Comparison of ENCODE assay signal across 26 mouse cellular contexts in genomic region chr17:43338279-43338678, GRCm38 (mm10). TPM values are rescaled to one million over a fixed set of nuclear protein-coding genes. Genes with fewer than 3 reads are reported as not detected.
DNase-seq lines count a peak whose midpoint lies in the region; ATAC-seq and TF ChIP-seq lines count a peak whose summit lies in the region.
"Had no signal": no experiment of that assay in that cellular context is flagged by ENCODE, and none has a peak within 500 bp of the region (broad histone marks: within the 10 kb centered on the region; RNA-seq: fewer than 3 reads in every experiment).

No protein-coding gene starts in this region.

- H3K4me2 ChIP-seq in liver, postnatal 0 days (ENCODE audit: low read depth, low read length), result no peak overlapping the region
- no peak overlapping the region for H3K4me2 ChIP-seq in stomach, postnatal 0 days (replicated peaks; ENCODE audit: low read depth)
- H3K4me2 ChIP-seq: embryonic facial prominence, embryonic 15.5 days; forebrain, embryonic 13.5 days; heart, embryonic 12.5 days; liver, embryonic 12.5 days; midbrain, embryonic 15.5 days had no signal

- H3K4me3 ChIP-seq in heart, adult 2 months, result no peak overlapping the region
- H3K4me3 ChIP-seq in liver, postnatal 0 days (ENCODE audit: low read depth, low read length), result no peak overlapping the region
- H3K4me3 ChIP-seq in stomach, postnatal 0 days (ENCODE audit: low read depth, low read length), result no peak overlapping the region
- H3K4me3 ChIP-seq: embryonic facial prominence, embryonic 10.5 days; embryonic facial prominence, embryonic 15.5 days; forebrain, embryonic 13.5 days; heart, embryonic 12.5 days; liver, embryonic 12.5 days; midbrain, embryonic 10.5 days; midbrain, embryonic 15.5 days had no signal

- H3K27me3 ChIP-seq in heart, adult 2 months (ENCODE audit: control insufficient read depth, insufficient read depth, low read length), result no peaks in the 10 kb centered on the region
- H3K27me3 ChIP-seq in liver, postnatal 0 days (ENCODE audit: insufficient read depth, low read length), result no peaks in the 10 kb centered on the region
- no peaks in the 10 kb centered on the region for H3K27me3 ChIP-seq in stomach, postnatal 0 days (ENCODE audit: control insufficient read depth, insufficient read depth, low read length)
- H3K27me3 ChIP-seq: embryonic facial prominence, embryonic 15.5 days; forebrain, embryonic 13.5 days; heart, embryonic 12.5 days; liver, embryonic 12.5 days; midbrain, embryonic 15.5 days had no signal

- no peaks in the 10 kb centered on the region for H3K79me2 ChIP-seq in heart, adult 2 months (replicated peaks; ENCODE audit: control insufficient read depth, insufficient read depth, low read length)

- peak; percentile 90 for ATAC-seq in megakaryocyte progenitor cell, adult 5-6 weeks (replicated peaks; ENCODE audit: poor library complexity)
- ATAC-seq in liver, postnatal 0 days, result no peak
- ATAC-seq in stomach, postnatal 0 days (ENCODE audit: low FRiP score, low TSS enrichment), result no peak
- ATAC-seq: forebrain, embryonic 13.5 days; hindbrain, embryonic 16.5 days; liver, embryonic 12.5 days; midbrain, embryonic 15.5 days had no signal

- peaks cover 3% of the 10 kb centered on the region for H3K36me3 ChIP-seq in heart, adult 2 months (ENCODE audit: control insufficient read depth, insufficient read depth, low read length)
- no peaks in the 10 kb centered on the region for H3K36me3 ChIP-seq in liver, postnatal 0 days (replicated peaks; ENCODE audit: insufficient read depth, low read length)
- no peaks in the 10 kb centered on the region for H3K36me3 ChIP-seq in stomach, postnatal 0 days (ENCODE audit: control insufficient read depth, insufficient read depth, low read length)
- H3K36me3 ChIP-seq: embryonic facial prominence, embryonic 10.5 days; embryonic facial prominence, embryonic 15.5 days; heart, embryonic 12.5 days; liver, embryonic 12.5 days; midbrain, embryonic 10.5 days; midbrain, embryonic 15.5 days had no signal

- peak overlapping the region; percentile 43 for H3K27ac ChIP-seq in heart, adult 2 months
- no peak overlapping the region for H3K27ac ChIP-seq in liver, postnatal 0 days (ENCODE audit: low read depth)
- H3K27ac ChIP-seq in stomach, postnatal 0 days (replicated peaks), result no peak overlapping the region
- H3K27ac ChIP-seq: embryonic facial prominence, embryonic 10.5 days; embryonic facial prominence, embryonic 15.5 days; forebrain, embryonic 13.5 days; kidney, postnatal 0 days; liver, embryonic 12.5 days; macrophage; midbrain, embryonic 10.5 days; midbrain, embryonic 15.5 days had no signal

- H3K9me3 ChIP-seq in liver, postnatal 0 days (ENCODE audit: low read length), result no peaks in the 10 kb centered on the region
- H3K9me3 ChIP-seq in stomach, postnatal 0 days (ENCODE audit: control insufficient read depth, low read length), result no peaks in the 10 kb centered on the region
- H3K9me3 ChIP-seq: embryonic facial prominence, embryonic 10.5 days; embryonic facial prominence, embryonic 15.5 days; forebrain, embryonic 13.5 days; heart, embryonic 12.5 days; liver, embryonic 12.5 days; midbrain, embryonic 10.5 days; midbrain, embryonic 15.5 days had no signal

- peak; percentile 70; the same call in 1 of the 2 replicates for TF ChIP-seq EP300 in heart, adult 2 months (IDR thresholded peaks at IDR 0.05; ENCODE audit: insufficient read depth, low read depth, low read length)
- no peak for TF ChIP-seq EP300 in liver, postnatal 0 days (IDR thresholded peaks at IDR 0.05; ENCODE audit: low read depth)
- TF ChIP-seq EP300 in stomach, postnatal 0 days (optimal IDR thresholded peaks at IDR 0.05), result no peak

- TF ChIP-seq POLR2A in heart, adult 2 months (IDR thresholded peaks at IDR 0.05; ENCODE audit: insufficient read depth, low read depth, low read length), result no peak

- 72% methylated on average over 3 of the region's 3 CpGs for WGBS in heart, adult 2 months
- WGBS in liver, postnatal 0 days (ENCODE audit: insufficient replicate concordance), result 64% methylated on average over 3 of the region's 3 CpGs
- 84% methylated on average over 3 of the region's 3 CpGs for WGBS in stomach, postnatal 0 days

- TF ChIP-seq CTCF in heart, adult 2 months (IDR thresholded peaks at IDR 0.05), result no peak
- no peak for TF ChIP-seq CTCF in liver, postnatal 0 days (IDR thresholded peaks at IDR 0.05; ENCODE audit: low read depth)
- TF ChIP-seq CTCF in stomach, postnatal 0 days (IDR thresholded peaks at IDR 0.05; ENCODE audit: low read depth), result no peak

- no peak overlapping the region for H3K9ac ChIP-seq in heart, adult 2 months (ENCODE audit: low read depth, low read length)
- no peak overlapping the region for H3K9ac ChIP-seq in liver, postnatal 0 days (replicated peaks)
- no peak overlapping the region for H3K9ac ChIP-seq in stomach, postnatal 0 days (ENCODE audit: low read length)
- H3K9ac ChIP-seq: embryonic facial prominence, embryonic 15.5 days; forebrain, embryonic 13.5 days; heart, embryonic 12.5 days; liver, embryonic 12.5 days; midbrain, embryonic 15.5 days had no signal

- peaks cover 5% of the 10 kb centered on the region for H3K4me1 ChIP-seq in heart, adult 2 months (ENCODE audit: control insufficient read depth, insufficient read depth, low read length)
- H3K4me1 ChIP-seq in liver, postnatal 0 days (ENCODE audit: insufficient read depth), result 0 out of 2 replicates have a peak, but pooled peaks cover 2% of the 10 kb centered on the region
- H3K4me1 ChIP-seq in stomach, postnatal 0 days (replicated peaks; ENCODE audit: control insufficient read depth, insufficient read depth), result no peaks in the 10 kb centered on the region
- H3K4me1 ChIP-seq: embryonic facial prominence, embryonic 10.5 days; embryonic facial prominence, embryonic 15.5 days; forebrain, embryonic 13.5 days; midbrain, embryonic 10.5 days; midbrain, embryonic 15.5 days had no signal

- peak; percentile 34 to 46 for DNase-seq in heart, adult 2 months
- no peak for DNase-seq in heart, postnatal 25 days (ENCODE audit: low spot score)
- peak; percentile 5 to 22 for DNase-seq in spleen, postnatal 36 days (ENCODE audit: low spot score in 2 of 2)
- no peak for DNase-seq in spleen, adult 12 weeks (ENCODE audit: low spot score)
- DNase-seq in liver, postnatal 0 days, result no peak
- DNase-seq in stomach, postnatal 0 days (ENCODE audit: low spot score), result no peak
- DNase-seq: adrenal gland, postnatal 25 days; B cell, adult 2 months; cerebellum, adult 11-12 months; cerebellum, postnatal 10 days; kidney, adult 18-20 months; kidney, postnatal 4 days; left cerebral cortex, postnatal 4 days; right cerebral cortex, postnatal 25 days had no signal

- intact Hi-C loops in heart, adult 2 months (cut with DNase I), result loop anchor here (5.0 kb wide), 1 partner anchor 94 kb away; no protein-coding TSS in a partner anchor
- intact Hi-C loops in heart, postnatal 25 days (cut with DNase I), result loop anchor here (1.0 kb wide), 1 partner anchor 21 kb away; no protein-coding TSS in a partner anchor

RNA-seq across cellular contexts. Expression of gene Adgrf5, which starts 22.0 kb away (rescaled TPM):
- 100 to 1,000 TPM; 184 to 231 TPM for total RNA-seq in heart, adult 2 months (2021)
- 57.7 and 116 TPM in 2 replicates for polyA plus RNA-seq in heart, adult 2 months (2012; rRNA removed)
- total RNA-seq in heart, postnatal 25 days (2021), result 100 to 1,000 TPM; 207 to 259 TPM
- 0.05 TPM in 1 of 2 replicates, not detected in the other for total RNA-seq in megakaryocyte progenitor cell, adult 5-6 weeks (2015)
- total RNA-seq in megakaryocyte progenitor cell, adult 5-6 weeks (2017), result not detected in 2 replicates
- 2.5 and 3.5 TPM in 2 replicates for polyA plus RNA-seq in liver, postnatal 0 days (2015; fragmentation: Nextera tagmentation; extraction: Ambion mirVana)
- polyA plus RNA-seq in stomach, postnatal 0 days (2015; fragmentation: Nextera tagmentation; extraction: Ambion mirVana), result 3.2 and 3.6 TPM in 2 replicates
- total RNA-seq: neutrophil, adult 5-6 weeks had no signal

Comparison
In these comparisons a context has a peak if more than half of its experiments do, and no peak if none do; other contexts are left out.
1. DNase-seq: peak in heart, adult 2 months (2 of 2) and spleen, postnatal 36 days (2 of 2); none in heart, postnatal 25 days (single experiment), spleen, adult 12 weeks (single experiment), liver, postnatal 0 days (single experiment) and stomach, postnatal 0 days (single experiment).
2. RNA of gene Adgrf5, which starts 22.0 kb away (total RNA-seq): 207 to 259 TPM in heart, postnatal 25 days and 184 to 231 TPM in heart, adult 2 months; 0.05 TPM in megakaryocyte progenitor cell, adult 5-6 weeks; every median in the first group is over 100 times any median in the second.